Mouse (Mus musculus) testis, postnatal 14 days (tissue): Measurements from ENCODE around the gene Apol7a.

ENCODE experiments used
- DNase-seq: peaks from one replicate; pipeline ENCODE4 v3.0.0; 2021; ENCODE audit warnings: low spot score

Gene Apol7a

GRCm38 (mm10) chr15:77344127-77345125, 54.5 kb downstream of the Apol7a start:
- DNase-seq = no peak

DNA sequence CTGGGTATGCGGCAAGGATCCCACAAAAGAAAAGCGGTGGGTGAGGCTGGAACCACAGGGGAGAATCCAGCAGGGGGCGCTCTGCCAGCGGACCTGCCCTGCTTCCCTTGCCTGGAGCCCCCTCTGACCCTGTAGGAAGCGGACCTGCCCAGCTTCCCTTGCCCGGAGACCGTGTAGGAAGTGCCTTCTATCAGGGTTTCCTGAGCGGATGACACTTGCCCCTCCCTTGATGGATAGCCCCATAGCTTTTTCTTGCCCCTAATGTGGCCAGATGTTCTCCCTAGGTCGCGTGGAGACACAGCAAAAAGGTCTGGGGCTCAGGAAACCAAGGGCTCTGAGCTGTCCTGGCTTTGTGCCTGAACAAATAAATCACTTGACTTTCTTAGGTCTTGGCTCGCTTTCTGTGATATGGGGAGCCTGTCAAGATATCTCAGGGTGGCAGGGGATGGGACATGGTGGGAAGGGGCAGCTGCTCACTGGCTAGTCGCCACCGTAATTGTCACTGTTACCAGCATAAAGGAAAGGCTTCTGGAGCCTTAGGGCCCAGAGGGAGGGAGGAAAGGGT, 55.3 kb downstream of the Apol7a start:
- DNase-seq = peak; percentile 71

DNA sequence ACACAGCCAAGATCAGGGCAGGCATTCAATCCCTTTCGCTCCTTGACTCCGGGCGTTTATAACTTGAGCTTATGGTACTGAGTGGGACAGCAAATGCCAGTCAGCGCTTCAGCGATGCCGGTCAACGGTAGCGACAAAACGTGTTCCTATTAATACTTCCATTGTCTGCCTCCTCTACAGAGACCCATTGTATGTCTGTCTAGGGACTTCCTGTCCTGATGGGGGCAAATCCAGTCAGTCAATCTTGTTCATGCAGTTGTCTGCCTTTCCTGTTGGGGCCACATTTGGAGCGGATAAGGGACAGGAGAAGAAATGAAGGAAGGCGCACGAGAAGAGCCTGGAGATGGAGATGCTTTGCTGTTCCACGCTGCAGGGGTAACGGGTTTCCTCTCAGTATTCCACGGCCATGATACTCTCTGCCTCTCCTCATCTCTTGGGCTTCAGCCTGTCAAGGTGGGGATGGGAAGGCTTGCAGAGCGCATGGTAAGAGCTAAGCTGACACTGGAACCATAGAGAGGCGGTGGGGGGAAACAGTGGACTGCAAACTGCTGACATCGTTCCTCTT, 55.9 kb downstream of the Apol7a start:
- DNase-seq = no peak

- DNase-seq = no peak
These were observed 56.9 kb downstream of the Apol7a start for GRCm38 (mm10) chr15:77342005-77342404.

DNA sequence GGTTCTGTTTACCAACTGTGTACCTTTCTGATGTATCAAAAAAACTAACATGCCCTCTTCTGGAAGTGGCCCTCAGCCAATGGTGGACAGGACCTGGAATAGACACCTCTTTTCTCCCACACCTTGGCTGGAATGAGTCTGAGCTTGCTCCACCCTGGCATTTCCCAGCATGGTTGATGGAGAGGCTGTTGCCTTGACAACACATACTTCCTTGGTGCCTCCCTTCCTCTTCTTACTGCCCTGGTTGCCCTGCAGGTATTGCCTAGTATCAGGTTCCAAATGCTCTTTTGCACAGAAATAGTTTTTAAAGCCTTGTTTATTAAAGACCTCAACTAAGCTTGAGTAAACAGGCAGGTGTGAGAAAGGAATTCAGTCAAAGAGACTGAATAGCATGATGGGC, 58.3 kb downstream of the Apol7a start:
- DNase-seq = no peak

DNA sequence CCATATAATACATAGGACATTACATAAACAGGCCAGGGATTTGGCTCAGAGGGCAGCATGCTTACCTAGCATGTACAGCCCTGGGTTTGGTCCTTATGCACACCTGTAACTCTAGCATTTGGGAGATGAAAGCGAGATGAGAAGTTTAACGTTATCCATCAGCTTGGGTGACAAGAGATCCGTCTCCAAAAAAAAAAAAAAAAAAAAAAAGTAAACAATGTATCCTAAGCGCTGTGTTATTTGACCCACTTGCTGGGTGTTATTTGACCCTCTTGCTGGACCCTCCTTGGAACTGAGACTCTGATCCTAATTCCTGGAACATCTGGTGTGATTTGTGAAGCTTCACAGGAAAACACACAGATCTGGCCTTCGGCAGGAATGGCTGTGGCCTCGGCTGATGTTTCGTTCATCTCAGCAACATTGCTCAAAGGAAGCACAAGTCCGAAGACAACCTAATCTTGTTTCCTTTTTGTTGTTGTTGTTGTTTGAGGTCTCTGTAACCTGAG, 59.9 kb downstream of the Apol7a start:
- DNase-seq = no peak

- no peak for DNase-seq
These were observed 60.5 kb downstream of the Apol7a start for GRCm38 (mm10) chr15:77338451-77338850.
